Mouse (Mus musculus) thymus, postnatal 14 days (tissue): ENCODE measurements around the gene Tlr13.
"Not testable (repeated sequence)": the region's sequence is repeated elsewhere in the genome, so short reads cannot be mapped to it uniquely, and the experiment has no call there.

Experiments used
- DNase-seq: peaks from one replicate; pipeline ENCODE4 v3.0.0; 2021

Tlr13 gene

GRCm38 (mm10) chrX:106186713-106187649, 44.0 kb downstream of the Tlr13 start, which contains the start of gene Pgk1:
Pgk1 (plus strand) TSS chrX:106187100.
- DNase-seq, result peak; percentile 92

GRCm38 (mm10) chrX:106187737-106188136, 44.7 kb downstream of the Tlr13 start:
- DNase-seq, result peak; percentile 34

- peak; percentile 7 for DNase-seq
These were observed 46.4 kb downstream of the Tlr13 start for GRCm38 (mm10) chrX:106189356-106189755.

DNA sequence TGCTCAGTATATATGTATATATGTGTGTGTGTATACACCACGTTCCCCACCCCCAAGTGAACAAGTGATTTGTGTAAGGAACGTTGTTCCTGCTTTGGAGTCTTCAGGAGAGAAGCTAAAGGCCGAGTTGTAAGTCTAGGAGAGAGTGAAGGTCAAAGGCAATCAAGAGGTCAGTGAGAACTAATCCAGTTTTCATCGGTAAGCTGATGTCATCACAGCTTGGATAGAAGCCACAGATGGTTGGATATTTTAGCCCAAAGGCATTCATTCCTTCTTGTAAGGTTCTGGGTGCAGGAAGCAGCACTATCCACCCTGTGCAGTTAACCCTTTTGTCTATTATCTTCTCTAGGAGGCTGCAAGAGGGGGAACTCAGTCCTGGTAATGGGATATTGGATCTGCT, 47.1 kb downstream of the Tlr13 start:
- no peak for DNase-seq

DNA sequence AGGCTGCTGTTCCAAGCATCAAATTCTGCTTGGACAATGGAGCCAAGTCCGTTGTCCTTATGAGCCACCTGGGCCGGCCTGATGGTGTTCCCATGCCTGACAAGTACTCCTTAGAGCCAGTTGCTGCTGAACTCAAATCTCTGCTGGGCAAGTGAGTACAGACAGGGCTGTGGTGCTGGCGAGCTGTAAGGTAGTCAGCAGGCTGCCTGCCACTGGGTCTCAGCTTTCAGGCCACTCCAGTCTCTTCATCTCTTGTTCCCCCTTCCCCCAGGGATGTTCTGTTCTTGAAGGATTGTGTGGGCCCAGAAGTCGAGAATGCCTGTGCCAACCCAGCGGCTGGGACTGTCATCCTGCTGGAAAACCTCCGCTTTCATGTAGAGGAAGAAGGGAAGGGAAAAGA, 51.4 kb downstream of the Tlr13 start:
- DNase-seq, result not testable (repeated sequence)

DNA sequence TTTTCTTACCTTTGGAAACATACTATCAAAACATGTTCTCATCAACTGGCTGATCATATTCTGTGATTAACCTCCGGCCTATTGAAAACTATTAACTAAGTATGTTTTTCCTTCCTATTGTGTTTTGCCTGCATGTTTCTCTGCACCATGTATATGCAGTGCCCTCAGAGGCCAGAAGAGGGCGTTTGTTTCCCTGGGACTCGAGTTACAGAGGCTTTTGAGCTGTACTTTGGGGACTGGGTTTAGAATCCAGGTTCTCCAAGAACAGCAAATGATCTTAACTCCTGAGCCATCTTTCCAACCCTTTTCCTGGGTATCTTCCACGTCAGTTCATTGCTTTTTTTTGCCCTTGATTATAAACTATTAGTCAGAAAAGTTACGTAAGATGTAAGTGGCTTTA, 54.3 kb downstream of the Tlr13 start:
- peak; percentile 16 for DNase-seq

DNA sequence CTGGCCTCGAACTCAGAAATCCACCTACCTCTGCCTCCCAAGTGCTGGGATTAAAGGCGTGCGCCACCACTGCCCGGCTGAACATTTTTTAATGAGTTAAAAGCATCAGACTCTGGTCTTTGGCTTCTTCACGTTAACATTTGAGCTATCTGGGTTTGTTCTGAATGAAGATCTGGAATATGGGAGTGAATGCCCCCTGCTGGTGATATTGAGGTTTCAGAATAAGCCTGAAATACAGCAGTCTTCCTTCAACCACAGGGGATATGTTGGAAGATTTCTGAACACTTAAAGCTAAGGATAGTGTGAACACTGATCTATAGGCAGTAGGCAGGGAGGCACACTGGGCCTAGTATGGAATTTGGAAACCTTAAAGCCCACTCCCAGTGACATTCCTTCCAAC, 55.9 kb downstream of the Tlr13 start:
- DNase-seq, result peak; percentile 5

DNA sequence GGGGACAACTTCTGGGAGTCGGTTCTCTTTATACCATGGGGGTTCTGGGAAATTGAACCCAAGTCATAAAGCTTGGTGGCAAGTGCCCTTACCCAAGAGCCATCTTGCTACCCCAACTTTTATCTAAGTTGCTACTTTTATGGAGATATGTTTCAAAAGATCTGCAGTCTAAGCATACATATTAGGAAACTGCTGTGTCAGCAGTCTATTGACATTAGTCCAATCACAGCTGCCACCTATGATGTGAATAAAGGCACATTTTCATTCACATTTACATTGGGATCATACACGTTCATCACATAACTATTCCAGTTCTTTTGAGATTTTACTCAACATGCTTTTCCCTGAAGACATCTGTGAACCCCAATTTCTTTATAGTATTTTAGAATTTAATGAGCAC, 66.1 kb downstream of the Tlr13 start:
- no peak for DNase-seq
